In the genomic region with DNA sequence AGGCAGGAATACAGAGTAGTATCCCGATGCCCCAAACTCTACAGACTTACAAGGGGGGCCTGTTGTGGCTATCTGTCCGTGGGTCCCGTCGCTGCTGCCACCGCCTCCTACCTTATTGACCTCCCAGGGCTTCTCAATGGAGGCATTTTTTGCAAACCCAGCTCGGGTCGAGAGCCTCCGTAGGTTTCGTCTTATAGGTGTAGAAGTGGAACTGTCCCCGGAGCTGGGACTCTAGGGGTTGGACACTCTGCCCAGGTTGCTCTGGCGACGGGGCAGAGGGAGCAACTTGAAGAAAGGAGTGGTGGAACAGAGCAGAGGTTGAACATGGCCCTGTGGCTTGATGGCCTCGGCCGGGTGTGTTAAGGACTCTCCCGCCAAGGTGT, we compare ENCODE assay signal across 8 mouse cellular contexts. TPM values are rescaled to one million over a fixed set of nuclear protein-coding genes. Genes with fewer than 3 reads are reported as not detected.
A peak's percentile ranks its signal among the peaks of the same experiment; 100 is the strongest.
DNase-seq lines count a peak whose midpoint lies in the region; ATAC-seq lines count a peak whose summit lies in the region.

No protein-coding gene starts in this region.

- WGBS in heart, embryonic 14.5 days: 15% methylated on average over 15 of the region's 15 CpGs
- WGBS in embryonic facial prominence, embryonic 12.5 days: 9% methylated on average over 15 of the region's 15 CpGs
- WGBS in hindbrain, embryonic 16.5 days: 14% methylated on average over 15 of the region's 15 CpGs
- 12% methylated on average over 15 of the region's 15 CpGs for WGBS in midbrain, embryonic 15.5 days

- H3K9me3 ChIP-seq in heart, embryonic 14.5 days (ENCODE audit: control insufficient read depth, low read length): no peaks in the 10 kb centered on the region
- no peaks in the 10 kb centered on the region for H3K9me3 ChIP-seq in embryonic facial prominence, embryonic 12.5 days
- no peaks in the 10 kb centered on the region for H3K9me3 ChIP-seq in hindbrain, embryonic 16.5 days (ENCODE audit: control insufficient read depth, low read length)
- no peaks in the 10 kb centered on the region for H3K9me3 ChIP-seq in midbrain, embryonic 15.5 days

- H3K36me3 ChIP-seq in heart, embryonic 14.5 days (ENCODE audit: control insufficient read depth, insufficient read depth, low read length): 0 out of 2 replicates have a peak, but pooled peaks cover 1% of the 10 kb centered on the region
- no peaks in the 10 kb centered on the region for H3K36me3 ChIP-seq in embryonic facial prominence, embryonic 12.5 days
- H3K36me3 ChIP-seq in hindbrain, embryonic 16.5 days (ENCODE audit: control insufficient read depth, insufficient read depth, low read length): no peaks in the 10 kb centered on the region
- H3K36me3 ChIP-seq in midbrain, embryonic 15.5 days (replicated peaks): no peaks in the 10 kb centered on the region

- intact Hi-C loops in heart, postnatal 10 days (cut with DNase I): loop anchor here (5.0 kb wide), 1 partner anchor 42 kb away; no protein-coding TSS in a partner anchor

- H3K4me3 ChIP-seq in heart, embryonic 14.5 days (ENCODE audit: control insufficient read depth in 1 of 2, insufficient read depth in 1 of 2, low read depth in 1 of 2, low read length in 2 of 2): peak overlapping the region; percentile 27 to 39
- H3K4me3 ChIP-seq in embryonic facial prominence, embryonic 12.5 days: peak overlapping the region; percentile 43
- H3K4me3 ChIP-seq in hindbrain, embryonic 16.5 days (ENCODE audit: low read length): peak overlapping the region; percentile 39
- H3K4me3 ChIP-seq in midbrain, embryonic 15.5 days: peak overlapping the region; percentile 33

- H3K4me2 ChIP-seq in heart, embryonic 14.5 days (ENCODE audit: low read length): peak overlapping the region; percentile 70
- H3K4me2 ChIP-seq in embryonic facial prominence, embryonic 12.5 days (replicated peaks): peak overlapping the region; percentile 84
- peak overlapping the region; percentile 64 for H3K4me2 ChIP-seq in hindbrain, embryonic 16.5 days (ENCODE audit: low read length)
- H3K4me2 ChIP-seq in midbrain, embryonic 15.5 days: peak overlapping the region; percentile 59

- DNase-seq in heart, postnatal 10 days: no peak
- DNase-seq in spleen, postnatal 10 days (ENCODE audit: low spot score in 2 of 2): no peak
- DNase-seq in adrenal gland, postnatal 4 days (ENCODE audit: low spot score in 2 of 2): no peak

- H3K27me3 ChIP-seq in heart, embryonic 14.5 days (ENCODE audit: control insufficient read depth, insufficient read depth, low read length): peaks cover 34% of the 10 kb centered on the region
- peaks cover 17% of the 10 kb centered on the region; the same call in 1 of the 2 replicates for H3K27me3 ChIP-seq in embryonic facial prominence, embryonic 12.5 days
- H3K27me3 ChIP-seq in hindbrain, embryonic 16.5 days (replicated peaks; ENCODE audit: control insufficient read depth, insufficient read depth, low read length): peaks cover 4% of the 10 kb centered on the region; the same call in 1 of the 2 replicates
- 0 out of 2 replicates have a peak, but pooled peaks cover 5% of the 10 kb centered on the region for H3K27me3 ChIP-seq in midbrain, embryonic 15.5 days (replicated peaks)

- H3K4me1 ChIP-seq in heart, embryonic 14.5 days (ENCODE audit: control insufficient read depth in 2 of 2, insufficient read depth in 2 of 2, low read length in 2 of 2): peaks cover 18 to 33% of the 10 kb centered on the region in 2 experiments
- peaks cover 45% of the 10 kb centered on the region for H3K4me1 ChIP-seq in embryonic facial prominence, embryonic 12.5 days
- peaks cover 24% of the 10 kb centered on the region for H3K4me1 ChIP-seq in hindbrain, embryonic 16.5 days (ENCODE audit: control insufficient read depth, insufficient read depth, low read depth, low read length)
- H3K4me1 ChIP-seq in midbrain, embryonic 15.5 days: peaks cover 24% of the 10 kb centered on the region

- no peak for ATAC-seq in heart, embryonic 14.5 days (ENCODE audit: insufficient number of reproducible peaks, insufficient read depth, low FRiP score, low read depth)
- ATAC-seq in embryonic facial prominence, embryonic 12.5 days (ENCODE audit: insufficient number of reproducible peaks, insufficient read depth, low FRiP score, low TSS enrichment): no peak
- no peak for ATAC-seq in hindbrain, embryonic 16.5 days
- ATAC-seq in midbrain, embryonic 15.5 days (replicated peaks): no peak
- no peak for ATAC-seq in frontal cortex, adult (ENCODE audit: low TSS enrichment)

- H3K27ac ChIP-seq in heart, embryonic 14.5 days (replicated peaks in 1 of 2; ENCODE audit: control insufficient read depth in 1 of 2, insufficient read depth in 1 of 2, low read depth in 2 of 2, low read length in 2 of 2): no peak overlapping the region
- H3K27ac ChIP-seq in embryonic facial prominence, embryonic 12.5 days: no peak overlapping the region
- no peak overlapping the region for H3K27ac ChIP-seq in hindbrain, embryonic 16.5 days (ENCODE audit: low read depth, low read length)
- H3K27ac ChIP-seq in midbrain, embryonic 15.5 days: no peak overlapping the region

- H3K9ac ChIP-seq in heart, embryonic 14.5 days (ENCODE audit: low read length): peak overlapping the region; percentile 66; the same call in 1 of the 2 replicates
- peak overlapping the region; percentile 68 for H3K9ac ChIP-seq in embryonic facial prominence, embryonic 12.5 days
- peak overlapping the region; percentile 62; the same call in 1 of the 2 replicates for H3K9ac ChIP-seq in hindbrain, embryonic 16.5 days (ENCODE audit: low read depth, low read length)
- no peak overlapping the region for H3K9ac ChIP-seq in midbrain, embryonic 15.5 days

RNA-seq across cellular contexts. Expression of a gene that starts 0.8 kb away (rescaled TPM):
- 1.3 and 1.6 TPM in 2 replicates for polyA plus RNA-seq in heart, embryonic 14.5 days (2014; fragmentation: Nextera tagmentation; extraction: Ambion mirVana)
- total RNA-seq in heart, postnatal 10 days (2021): 1 to 10 TPM; 1.6 to 2.0 TPM
- polyA plus RNA-seq in embryonic facial prominence, embryonic 12.5 days (2016; fragmentation: Nextera tagmentation; extraction: Ambion mirVana): 27.7 and 28.6 TPM in 2 replicates
- 6.8 and 6.9 TPM in 2 replicates for polyA plus RNA-seq in hindbrain, embryonic 16.5 days (2015; fragmentation: Nextera tagmentation; extraction: Ambion mirVana)
- polyA plus RNA-seq in midbrain, embryonic 15.5 days (2015; fragmentation: Nextera tagmentation; extraction: Ambion mirVana): 6.7 and 7.9 TPM in 2 replicates
- 1 to 10 TPM; 5.0 to 5.2 TPM for total RNA-seq in adrenal gland, postnatal 4 days (2021)
